Mouse (Mus musculus) embryonic facial prominence, embryonic 11.5 days (tissue): ENCODE results near the gene BC053393. TPM values are rescaled to one million over a fixed set of nuclear protein-coding genes. Genes with fewer than 3 reads are reported as not detected.

Experiments used
- ATAC-seq: fragments of 200-750 bp; cut with Nextera tagmentation; replicated peaks from 2 replicates; pipeline ENCODE4 v1.8.0; 2017; ENCODE audit warnings: low read depth; ENCODE audit not compliant: insufficient number of reproducible peaks, low FRiP score, low TSS enrichment
- DNase-seq: peaks from one replicate; pipeline ENCODE4 v3.0.0-alpha.2; 2015; ENCODE audit warnings: low spot score
- H3K27ac ChIP-seq: fragments of 300-500 bp; sonication (generic); replicated peaks from 2 replicates; pipeline ENCODE4 v1.5.1; 2014; ENCODE audit warnings: mild to moderate bottlenecking, low read depth, low read length, control low read depth
- H3K27me3 ChIP-seq: fragments of 300-500 bp; sonication (generic); 2 replicates; pipeline ENCODE4 v1.6.1; 2014; ENCODE audit warnings: mild to moderate bottlenecking, low read length, moderate library complexity, mixed read lengths; ENCODE audit not compliant: control insufficient read depth, insufficient read depth
- H3K36me3 ChIP-seq: fragments of 300-500 bp; sonication (generic); replicated peaks from 2 replicates; pipeline ENCODE4 v1.6.1; 2014; ENCODE audit warnings: low read depth, mild to moderate bottlenecking, low read length, moderate library complexity, mixed read lengths; ENCODE audit not compliant: control insufficient read depth, insufficient read depth
- H3K4me1 ChIP-seq: fragments of 300-500 bp; sonication (generic); 2 replicates; pipeline ENCODE4 v1.6.1; 2014; ENCODE audit warnings: low read length, mixed read lengths; ENCODE audit not compliant: control insufficient read depth, insufficient read depth
- H3K4me2 ChIP-seq: fragments of 300-500 bp; sonication (generic); 2 replicates; pipeline ENCODE4 v1.6.1; 2014; ENCODE audit warnings: low read depth, mild to moderate bottlenecking, control low read depth, low read length, moderate library complexity
- H3K4me3 ChIP-seq: fragments of 300-500 bp; sonication (generic); 2 replicates; pipeline ENCODE4 v1.5.1; 2014; ENCODE audit warnings: low read depth, low read length, control low read depth
- H3K9ac ChIP-seq: fragments of 300-500 bp; sonication (generic); replicated peaks from 2 replicates; pipeline ENCODE4 v1.6.1; 2014; ENCODE audit warnings: mild to moderate bottlenecking, control low read depth, low read length
- H3K9me3 ChIP-seq: fragments of 300-500 bp; sonication (generic); replicated peaks from 2 replicates; pipeline ENCODE4 v1.6.1; 2016; ENCODE audit warnings: mild to moderate bottlenecking, low read length, inconsistent platforms, mixed read lengths; ENCODE audit not compliant: control insufficient read depth
- WGBS: fragments of 180-500 bp; shearing (Covaris S2); extraction: QIAGEN DNeasy Blood & Tissue Kit; methylation state at CpG from one replicate; pipeline ENCODE4 v1.1.7; 2014; 5-methylcytosine and 5-hydroxymethylcytosine counted together
- polyA plus RNA-seq: library from polyadenylated mRNA; unstranded; fragments of >200 nt; fragmentation: Nextera tagmentation; extraction: Ambion mirVana; gene quantifications from 2 replicates; pipeline ENCODE4 v1.2.1, GENCODE M21; 2014

Gene BC053393
- not detected in 2 replicates for polyA plus RNA-seq

- ATAC-seq (no peak), DNase-seq (no peak)
- Histone ChIP-seq H3K4me3 (no peak within 1 kb of the TSS), H3K9me3 (no peaks in the 10 kb centered on the region), H3K27me3 (no peaks in the 10 kb centered on the region), H3K4me1 (no peaks in the 10 kb centered on the region), H3K27ac (no peak within 1 kb of the TSS), H3K36me3 (no peaks in the 10 kb centered on the region), H3K9ac (no peak within 1 kb of the TSS), H3K4me2 (no peak within 1 kb of the TSS)
- 84% methylated on average over 1 of the region's 1 CpGs for WGBS
Measured at GRCm38 (mm10) chr11:46571327-46571726, at the start of gene BC053393. TSS of gene BC053393 (plus strand) at chr11:46571536.

DNA sequence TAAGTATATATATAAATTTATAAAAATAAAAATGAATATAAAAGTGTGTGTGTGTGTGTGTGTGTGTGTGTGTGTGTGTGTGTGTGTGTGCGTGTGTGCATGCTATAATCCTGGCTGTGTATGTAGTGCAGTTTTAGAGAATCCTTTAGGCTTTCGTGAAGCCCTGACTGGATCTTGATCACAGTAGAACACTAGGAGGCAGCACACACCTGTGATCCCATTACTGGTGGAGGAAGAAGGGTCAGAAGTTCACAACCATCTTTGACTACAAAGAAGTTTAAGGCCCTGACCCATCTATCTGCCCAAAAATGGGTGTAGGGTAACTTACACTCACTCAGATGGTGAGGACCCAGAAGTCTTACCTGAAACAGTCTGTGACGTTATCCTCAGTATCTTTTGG, 48.6 kb upstream of the BC053393 start:
- 72% methylated on average over 3 of the region's 3 CpGs for WGBS

DNA sequence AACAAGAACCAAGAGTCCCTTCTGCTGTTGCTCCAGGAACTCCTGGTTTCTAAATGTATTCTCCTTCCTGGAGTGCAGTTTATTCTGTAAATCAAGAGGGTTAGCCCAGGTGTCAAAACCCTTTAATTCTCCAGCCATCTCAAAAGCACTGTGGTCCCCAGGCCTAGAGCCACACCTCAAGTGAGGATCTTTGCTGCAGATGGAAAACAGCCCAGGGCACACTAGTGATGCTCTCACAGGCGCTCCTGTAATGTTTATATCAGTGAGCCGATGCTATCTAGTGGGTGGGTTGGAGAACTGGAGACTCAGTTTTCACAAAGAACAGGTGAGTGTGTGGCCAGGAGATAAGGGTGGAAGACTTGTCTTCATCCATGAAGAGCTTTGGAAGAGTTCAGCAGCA, 47.4 kb upstream of the BC053393 start, which contains the start of gene Gm12169:
Gene Gm12169 (plus strand): TSS at position 301 of the 400 bp plus-strand sequence.
- WGBS: 79% methylated on average over 2 of the region's 2 CpGs
- no peaks in the 10 kb centered on the region for H3K27me3 ChIP-seq
- no peaks in the 10 kb centered on the region for H3K36me3 ChIP-seq
- no peak within 1 kb of the TSS for H3K4me3 ChIP-seq
- no peak for ATAC-seq
- H3K27ac ChIP-seq: no peak within 1 kb of the TSS
- H3K9ac ChIP-seq: no peak within 1 kb of the TSS
- H3K9me3 ChIP-seq: no peaks in the 10 kb centered on the region
- DNase-seq: no peak
- H3K4me1 ChIP-seq: no peaks in the 10 kb centered on the region
- no peak within 1 kb of the TSS for H3K4me2 ChIP-seq

More for the DNA sequence above, 48.6 kb upstream of the BC053393 start:
- Histone ChIP-seq H3K27me3 (no peaks in the 10 kb centered on the region), H3K4me2 (no peak overlapping the region), H3K36me3 (no peaks in the 10 kb centered on the region), H3K27ac (no peak overlapping the region), H3K4me3 (no peak overlapping the region), H3K9me3 (no peaks in the 10 kb centered on the region), H3K4me1 (no peaks in the 10 kb centered on the region), H3K9ac (no peak overlapping the region)
- ATAC-seq (no peak), DNase-seq (peak; percentile 4)

DNA sequence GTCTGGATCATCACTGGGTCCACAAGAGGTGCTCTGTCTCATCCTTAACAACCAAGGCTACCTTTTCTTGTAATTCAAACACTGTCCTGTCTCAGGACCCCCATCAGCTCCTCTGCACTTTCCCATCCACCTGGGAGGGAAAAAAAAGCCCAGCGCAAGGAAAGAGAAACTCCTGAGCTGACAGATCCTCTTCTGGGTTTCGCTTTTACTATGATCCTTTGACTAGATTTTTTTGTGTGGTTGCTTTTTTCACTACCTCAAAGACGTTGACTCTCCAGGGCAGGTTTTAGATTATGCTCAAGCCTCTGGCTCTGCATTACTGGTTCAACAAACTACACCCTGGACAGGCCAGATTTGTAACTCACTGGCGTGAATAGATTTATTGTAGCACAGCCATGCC, 41.2 kb upstream of the BC053393 start:
- H3K27me3 ChIP-seq: no peaks in the 10 kb centered on the region
- no peak overlapping the region for H3K27ac ChIP-seq
- WGBS: 70% methylated on average over 4 of the region's 4 CpGs
- no peaks in the 10 kb centered on the region for H3K4me1 ChIP-seq
- no peak overlapping the region for H3K9ac ChIP-seq
- H3K36me3 ChIP-seq: no peaks in the 10 kb centered on the region
- no peak overlapping the region for H3K4me2 ChIP-seq
- no peak for ATAC-seq
- no peak for DNase-seq
- no peaks in the 10 kb centered on the region for H3K9me3 ChIP-seq
- no peak overlapping the region for H3K4me3 ChIP-seq

- Histone ChIP-seq H3K36me3 (no peaks in the 10 kb centered on the region), H3K9ac (no peak overlapping the region), H3K27me3 (no peaks in the 10 kb centered on the region), H3K9me3 (no peaks in the 10 kb centered on the region), H3K4me3 (no peak overlapping the region), H3K4me1 (no peaks in the 10 kb centered on the region), H3K27ac (no peak overlapping the region), H3K4me2 (no peak overlapping the region)
- no peak for ATAC-seq
- WGBS: 76% methylated on average over 4 of the region's 4 CpGs
- no peak for DNase-seq
Measured at GRCm38 (mm10) chr11:46536978-46537377, 34.4 kb upstream of the BC053393 start.

GRCm38 (mm10) chr11:46543530-46543929, 27.8 kb upstream of the BC053393 start:
- no peak overlapping the region for H3K27ac ChIP-seq
- H3K27me3 ChIP-seq: no peaks in the 10 kb centered on the region
- ATAC-seq: no peak
- H3K4me1 ChIP-seq: no peaks in the 10 kb centered on the region
- no peak for DNase-seq
- no peak overlapping the region for H3K4me3 ChIP-seq
- H3K9me3 ChIP-seq: no peaks in the 10 kb centered on the region
- H3K9ac ChIP-seq: no peak overlapping the region
- H3K36me3 ChIP-seq: no peaks in the 10 kb centered on the region
- no peak overlapping the region for H3K4me2 ChIP-seq
- WGBS: 82% methylated on average over 2 of the region's 2 CpGs

GRCm38 (mm10) chr11:46549721-46550120, 21.6 kb upstream of the BC053393 start:
- no peaks in the 10 kb centered on the region for H3K36me3 ChIP-seq
- DNase-seq (no peak), ATAC-seq (no peak)
- H3K4me2 ChIP-seq: no peak overlapping the region
- no peak overlapping the region for H3K27ac ChIP-seq
- WGBS: 78% methylated on average over 4 of the region's 4 CpGs
- H3K9me3 ChIP-seq: no peaks in the 10 kb centered on the region
- no peaks in the 10 kb centered on the region for H3K27me3 ChIP-seq
- H3K4me3 ChIP-seq: no peak overlapping the region
- H3K4me1 ChIP-seq: no peaks in the 10 kb centered on the region
- no peak overlapping the region for H3K9ac ChIP-seq

- DNase-seq: no peak
Measured at GRCm38 (mm10) chr11:46552741-46553140, 18.6 kb upstream of the BC053393 start.

More at GRCm38 (mm10) chr11:46552741-46553140, 18.6 kb upstream of the BC053393 start:
- Histone ChIP-seq H3K4me1 (no peaks in the 10 kb centered on the region), H3K4me3 (no peak overlapping the region), H3K36me3 (no peaks in the 10 kb centered on the region), H3K27me3 (no peaks in the 10 kb centered on the region), H3K4me2 (no peak overlapping the region), H3K27ac (no peak overlapping the region), H3K9ac (no peak overlapping the region), H3K9me3 (no peaks in the 10 kb centered on the region)
- ATAC-seq: no peak
- 86% methylated on average over 3 of the region's 3 CpGs for WGBS
